Mouse (Mus musculus) MEL (cell line): ENCODE measurements at regions not wholly inside any gene's neighbourhood (a gene's known extent, or its start where the extent isn't known, plus 50 kb on each side); places are given as distances from the start of the nearest gene placed in this dataset.

Source experiments
- DNase-seq: peaks from one replicate; pipeline ENCODE4 v3.0.0; 2011; ENCODE audit warnings: low read depth, low spot score
- H3K27ac ChIP-seq: 2 replicates; pipeline ENCODE4 v1.5.1; 2012; ENCODE audit warnings: low read depth, mild to moderate bottlenecking, control low read depth, low read length, moderate library complexity; ENCODE audit not compliant: control insufficient read depth
- H3K27me3 ChIP-seq, 2 experiments: fragments of 150-350 bp in 1 of 2; sonication (generic) in 1 of 2; 2 replicates each; pipeline ENCODE4 v1.6.1; 2012; ENCODE audit warnings: low read length in 2 of 2, mild to moderate bottlenecking in 2 of 2, improper control_type of control experiment in 1 of 2, moderate library complexity in 1 of 2; ENCODE audit not compliant: insufficient read depth in 2 of 2, control insufficient read depth in 1 of 2
- H3K36me3 ChIP-seq, 2 experiments: 2 replicates each; pipeline ENCODE4 v1.6.1; 2012 to 2014; ENCODE audit warnings: low read length in 2 of 2, improper control_type of control experiment in 1 of 2, inconsistent platforms in 1 of 2, mild to moderate bottlenecking in 1 of 2; ENCODE audit not compliant: insufficient read depth in 2 of 2, control insufficient read depth in 1 of 2
- H3K4me1 ChIP-seq, 2 experiments: fragments of 150-350 bp in 1 of 2; sonication (generic) in 1 of 2; 2 replicates each; pipeline ENCODE4 v1.6.1; 2012; ENCODE audit warnings: low read length in 2 of 2, improper control_type of control experiment in 1 of 2, mild to moderate bottlenecking in 1 of 2; ENCODE audit not compliant: insufficient read depth in 2 of 2, control insufficient read depth in 1 of 2
- H3K4me3 ChIP-seq, 2 experiments: fragments of 150-350 bp in 1 of 2; sonication (generic) in 1 of 2; 2 replicates each; pipeline ENCODE4 v1.5.1; 2012; ENCODE audit warnings: low read depth in 2 of 2, low read length in 2 of 2, mild to moderate bottlenecking in 2 of 2, moderate library complexity in 2 of 2, control low read depth in 1 of 2, improper control_type of control experiment in 1 of 2; ENCODE audit not compliant: control insufficient read depth in 1 of 2, insufficient read depth in 1 of 2
- H3K79me2 ChIP-seq: 2 replicates; pipeline ENCODE4 v1.6.1; 2012; ENCODE audit warnings: mild to moderate bottlenecking, low read length, moderate library complexity; ENCODE audit not compliant: control insufficient read depth, poor library complexity, insufficient read depth
- H3K9ac ChIP-seq: 2 replicates; pipeline ENCODE4 v1.6.1; 2012; ENCODE audit warnings: low read depth, mild to moderate bottlenecking, control low read depth, low read length, moderate library complexity; ENCODE audit not compliant: control insufficient read depth, poor library complexity, severe bottlenecking
- H3K9me3 ChIP-seq: fragments of 150-350 bp; sonication (generic); replicated peaks from 2 replicates; pipeline ENCODE4 v1.6.1; 2012; ENCODE audit warnings: mild to moderate bottlenecking, low read length, improper control_type of control experiment, moderate library complexity; ENCODE audit not compliant: insufficient read depth
- CHD1 ChIP-seq: IDR thresholded peaks from 2 replicates; pipeline ENCODE4 v1.6.1; 2012; ENCODE audit warnings: low read depth, mild to moderate bottlenecking, inconsistent platforms, low read length, improper control_type of control experiment
- CHD2 ChIP-seq: IDR thresholded peaks from 2 replicates; pipeline ENCODE4 v1.6.1; 2011; ENCODE audit warnings: low read length, improper control_type of control experiment
- CTCF ChIP-seq, 3 experiments: IDR thresholded peaks in 2 of 3; conservative IDR thresholded peaks in 1 of 3; 2 replicates each; pipeline ENCODE4 v1.5.1; 2011 to 2012; ENCODE audit warnings: low read length in 3 of 3, low read depth in 2 of 3, mild to moderate bottlenecking in 2 of 3, improper control_type of control experiment in 1 of 3, inconsistent platforms in 1 of 3, mixed read lengths in 1 of 3, moderate library complexity in 1 of 3; ENCODE audit not compliant: control insufficient read depth in 1 of 3, insufficient read depth in 1 of 3, poor library complexity in 1 of 3, severe bottlenecking in 1 of 3
- E2F4 ChIP-seq: IDR thresholded peaks from 2 replicates; pipeline ENCODE4 v1.6.1; 2011; ENCODE audit warnings: low read depth, low read length, improper control_type of control experiment, borderline replicate concordance
- ETS1 ChIP-seq: IDR thresholded peaks from 2 replicates; pipeline ENCODE4 v1.6.1; 2012; ENCODE audit warnings: low read depth, mild to moderate bottlenecking, inconsistent platforms, low read length, improper control_type of control experiment, moderate library complexity
- GATA1 ChIP-seq: IDR thresholded peaks from 2 replicates; pipeline ENCODE4 v1.6.1; 2011; ENCODE audit warnings: low read depth, low read length, improper control_type of control experiment
- JUND ChIP-seq: IDR thresholded peaks from 2 replicates; pipeline ENCODE4 v1.6.1; 2011; ENCODE audit warnings: low read depth, mild to moderate bottlenecking, improper control_type of control experiment, low read length
- MAX ChIP-seq: IDR thresholded peaks from 2 replicates; pipeline ENCODE4 v1.6.1; 2011; ENCODE audit warnings: low read length, improper control_type of control experiment
- MAZ ChIP-seq: IDR thresholded peaks from 2 replicates; pipeline ENCODE4 v1.6.1; 2012; ENCODE audit warnings: low read depth, mild to moderate bottlenecking, inconsistent platforms, low read length, improper control_type of control experiment
- MYB ChIP-seq: IDR thresholded peaks from 2 replicates; pipeline ENCODE4 v1.6.1; 2011; ENCODE audit warnings: mild to moderate bottlenecking, low read depth, low read length, improper control_type of control experiment
- NELFE ChIP-seq: IDR thresholded peaks from 2 replicates; pipeline ENCODE4 v1.6.1; 2011; ENCODE audit warnings: low read depth, low read length, improper control_type of control experiment
- NRF1 ChIP-seq: IDR thresholded peaks from 2 replicates; pipeline ENCODE4 v1.6.1; 2014; ENCODE audit warnings: low read depth, mild to moderate bottlenecking, inconsistent platforms, low read length, improper control_type of control experiment, moderate library complexity; ENCODE audit not compliant: poor library complexity, insufficient read depth, severe bottlenecking
- POLR2AphosphoS2 ChIP-seq: IDR thresholded peaks from 2 replicates; pipeline ENCODE4 v1.6.1; 2011; ENCODE audit warnings: low read length, improper control_type of control experiment
- POLR2AphosphoS5 ChIP-seq: IDR thresholded peaks from 2 replicates; pipeline ENCODE4 v1.6.1; 2012; ENCODE audit warnings: low read depth, borderline replicate concordance, mild to moderate bottlenecking, inconsistent platforms, low read length, moderate library complexity, mixed read lengths
- RAD21 ChIP-seq: IDR thresholded peaks from 2 replicates; pipeline ENCODE4 v1.6.1; 2011; ENCODE audit warnings: mild to moderate bottlenecking, low read depth, low read length, improper control_type of control experiment
- SMC3 ChIP-seq: IDR thresholded peaks from 2 replicates; pipeline ENCODE4 v1.6.1; 2011; ENCODE audit warnings: low read depth, low read length, improper control_type of control experiment
- TBP ChIP-seq: IDR thresholded peaks from 2 replicates; pipeline ENCODE4 v1.8.0; 2011; ENCODE audit warnings: low read depth, low read length, improper control_type of control experiment
- TCF12 ChIP-seq: IDR thresholded peaks from 2 replicates; pipeline ENCODE4 v1.6.1; 2014; ENCODE audit warnings: low read depth, mild to moderate bottlenecking, inconsistent platforms, low read length, improper control_type of control experiment, moderate library complexity
- ZMIZ1 ChIP-seq: IDR thresholded peaks from 2 replicates; pipeline ENCODE4 v1.6.1; 2012; ENCODE audit warnings: low read depth, mild to moderate bottlenecking, inconsistent platforms, low read length, improper control_type of control experiment, moderate library complexity
- ZNF384 ChIP-seq: IDR thresholded peaks from 2 replicates; pipeline ENCODE4 v1.6.1; 2012; ENCODE audit warnings: low read depth, mild to moderate bottlenecking, inconsistent platforms, low read length, improper control_type of control experiment

DNA sequence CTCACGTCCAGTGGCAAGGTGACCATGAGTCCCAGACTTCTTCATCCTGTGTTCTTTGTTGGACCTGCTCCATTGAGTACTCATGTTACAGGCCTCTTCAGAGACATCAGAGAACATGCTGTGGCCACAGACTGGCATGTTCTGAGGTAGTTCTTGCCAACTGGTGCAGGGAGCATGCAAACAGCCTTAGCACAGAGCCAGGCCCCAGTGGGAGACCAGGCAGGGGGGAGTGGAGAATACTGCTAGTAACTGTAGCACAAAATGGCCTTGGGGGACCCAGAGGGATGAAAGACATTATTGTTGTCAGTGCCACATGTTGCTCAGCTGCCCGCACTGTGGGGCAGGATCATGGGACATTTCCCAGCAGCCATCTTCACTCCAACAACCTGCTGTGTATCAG, 108.4 kb downstream of the Rplp1 start:
- Histone ChIP-seq H3K4me1 (no peaks in the 10 kb centered on the region), H3K79me2 (no peaks in the 10 kb centered on the region), H3K27me3 (peaks cover 1 to 3% of the 10 kb centered on the region in 2 experiments; a peak in 2 of 4 replicates), H3K27ac (no peak overlapping the region), H3K36me3 (no peaks in the 10 kb centered on the region)
- no peak for TF ChIP-seq ZNF384
- TF ChIP-seq E2F4 = no peak
- TF ChIP-seq ETS1 = no peak
- no peak for TF ChIP-seq MAX
- no peak for TF ChIP-seq TBP
- TF ChIP-seq NRF1 = no peak
- TF ChIP-seq, all 39 proteins: peak for 0
- H3K9me3 ChIP-seq = no peaks in the 10 kb centered on the region
- DNase-seq = no peak
- H3K9ac ChIP-seq = no peak overlapping the region
- no peak overlapping the region for H3K4me3 ChIP-seq

DNA sequence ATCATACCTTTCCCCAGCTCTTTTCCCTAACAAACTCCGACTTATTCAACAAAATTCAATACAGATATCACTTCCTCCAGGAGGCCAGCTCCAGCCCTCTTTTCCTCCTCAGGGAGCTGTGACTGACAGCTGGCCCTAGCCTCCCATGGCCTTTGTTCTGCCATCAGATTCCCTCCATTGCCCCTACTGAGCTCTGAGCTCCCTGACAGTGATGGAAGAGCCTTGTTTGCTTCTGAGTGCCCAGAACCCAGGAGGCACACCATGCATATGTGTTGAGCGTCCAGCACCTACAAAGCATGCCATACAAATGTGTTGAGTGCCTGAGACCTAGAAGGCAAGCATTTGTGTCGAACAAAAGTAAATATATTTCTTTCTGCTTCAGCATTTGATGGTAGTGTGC, 110.8 kb downstream of the Rplp1 start:
- H3K27me3 ChIP-seq = peaks cover 3% of the 10 kb centered on the region in 2 experiments; a peak in 2 of 4 replicates
- H3K9me3 ChIP-seq = no peaks in the 10 kb centered on the region
- H3K27ac ChIP-seq = no peak overlapping the region
- TF ChIP-seq CHD1 (no peak), ZMIZ1 (no peak), JUND (no peak), NELFE (no peak), POLR2AphosphoS5 (no peak), CTCF (IDR thresholded peaks at IDR 0.05 in 2 of 3, conservative IDR thresholded peaks at IDR 0.05 in 1 of 3; ENCODE audit: control insufficient read depth in 1 of 3, insufficient read depth in 1 of 3, low read depth in 2 of 3, low read length in 3 of 3, poor library complexity in 1 of 3, severe bottlenecking in 1 of 3) (no peak), RAD21 (no peak), MYB (no peak), ETS1 (no peak), MAZ (no peak), SMC3 (no peak), TCF12 (no peak), TBP (no peak), NRF1 (no peak), GATA1 (no peak), POLR2AphosphoS2 (no peak), CHD2 (no peak)
- TF ChIP-seq, all 39 proteins: peak for 0
- Histone ChIP-seq H3K36me3 (no peaks in the 10 kb centered on the region), H3K9ac (no peak overlapping the region), H3K4me1 (no peaks in the 10 kb centered on the region), H3K4me3 (no peak overlapping the region), H3K79me2 (no peaks in the 10 kb centered on the region)
- DNase-seq = no peak
